ENCODE assay signal across 13 mouse cellular contexts in genomic region chr7:68858471-68859210, GRCm38 (mm10).
DNase-seq lines count a peak whose midpoint lies in the region; ATAC-seq and TF ChIP-seq lines count a peak whose summit lies in the region.
"Had no signal": no experiment of that assay in that cellular context is flagged by ENCODE, and none has a peak within 500 bp of the region (broad histone marks: within the 10 kb centered on the region; RNA-seq: fewer than 3 reads in every experiment).

No protein-coding gene starts in this region.

- 0 out of 2 replicates have a peak, but pooled peaks cover 6% of the 10 kb centered on the region for H3K4me1 ChIP-seq in forebrain, embryonic 15.5 days
- no peaks in the 10 kb centered on the region for H3K4me1 ChIP-seq in forebrain, embryonic 10.5 days
- H3K4me1 ChIP-seq in hindbrain, postnatal 0 days (ENCODE audit: insufficient read depth, low read length) = no peaks in the 10 kb centered on the region
- H3K4me1 ChIP-seq: heart, embryonic 10.5 days had no signal

- TF ChIP-seq CTCF in hindbrain, postnatal 0 days (IDR thresholded peaks at IDR 0.05; ENCODE audit: low read depth) = no peak

- DNase-seq in forebrain, embryonic 10.5 days (ENCODE audit: extremely low spot score, low spot score) = no peak
- peak; percentile 20 for DNase-seq in retina, postnatal 1 day
- no peak for DNase-seq in retina, embryonic 14.5 days (ENCODE audit: low spot score)
- peak; percentile 39 for DNase-seq in hindbrain, postnatal 0 days (ENCODE audit: low spot score)
- DNase-seq in telencephalon, adult 2 months (ENCODE audit: low read depth, low spot score) = peak; percentile 50
- DNase-seq in urinary bladder, postnatal 25 days (ENCODE audit: low spot score) = no peak
- DNase-seq in lung, postnatal 25 days (ENCODE audit: low spot score) = no peak
- DNase-seq: adrenal gland, adult 8-10 months; cerebellum, adult 8-10 months; thymus, postnatal 25 days had no signal

- 41% methylated on average over 2 of the region's 2 CpGs for WGBS in forebrain, embryonic 15.5 days
- WGBS in forebrain, embryonic 10.5 days = 77% methylated on average over 2 of the region's 2 CpGs
- 39% methylated on average over 2 of the region's 2 CpGs for WGBS in hindbrain, postnatal 0 days

- H3K27ac ChIP-seq in forebrain, embryonic 15.5 days (replicated peaks) = peak overlapping the region; percentile 49
- H3K27ac ChIP-seq in forebrain, embryonic 10.5 days = no peak overlapping the region
- no peak overlapping the region for H3K27ac ChIP-seq in hindbrain, postnatal 0 days
- H3K27ac ChIP-seq: heart, embryonic 10.5 days had no signal

- no peaks in the 10 kb centered on the region for H3K27me3 ChIP-seq in forebrain, embryonic 15.5 days
- H3K27me3 ChIP-seq in forebrain, embryonic 10.5 days (ENCODE audit: poor library complexity, severe bottlenecking) = no peaks in the 10 kb centered on the region
- no peaks in the 10 kb centered on the region for H3K27me3 ChIP-seq in hindbrain, postnatal 0 days (ENCODE audit: insufficient read depth, low read length)

- no peaks in the 10 kb centered on the region for H3K36me3 ChIP-seq in forebrain, embryonic 15.5 days
- H3K36me3 ChIP-seq in forebrain, embryonic 10.5 days (replicated peaks) = no peaks in the 10 kb centered on the region
- H3K36me3 ChIP-seq in hindbrain, postnatal 0 days (ENCODE audit: insufficient read depth, low read length) = no peaks in the 10 kb centered on the region
- H3K36me3 ChIP-seq: heart, embryonic 10.5 days had no signal

- ATAC-seq in forebrain, embryonic 15.5 days (replicated peaks) = peak; percentile 97
- 0 out of 2 replicates have a peak, but pooled peaks have one; percentile 40 for ATAC-seq in hindbrain, postnatal 0 days

- no peaks in the 10 kb centered on the region for H3K9me3 ChIP-seq in forebrain, embryonic 15.5 days
- no peaks in the 10 kb centered on the region for H3K9me3 ChIP-seq in forebrain, embryonic 10.5 days
- H3K9me3 ChIP-seq in hindbrain, postnatal 0 days (ENCODE audit: low read length) = no peaks in the 10 kb centered on the region
- H3K9me3 ChIP-seq: heart, embryonic 10.5 days had no signal

- no peak overlapping the region for H3K9ac ChIP-seq in forebrain, embryonic 15.5 days (replicated peaks)
- H3K9ac ChIP-seq in hindbrain, postnatal 0 days (replicated peaks; ENCODE audit: low read length) = no peak overlapping the region

- H3K4me3 ChIP-seq in forebrain, embryonic 15.5 days = no peak overlapping the region
- no peak overlapping the region for H3K4me3 ChIP-seq in forebrain, embryonic 10.5 days
- H3K4me3 ChIP-seq in hindbrain, postnatal 0 days (ENCODE audit: low read length) = no peak overlapping the region
- H3K4me3 ChIP-seq: heart, embryonic 10.5 days had no signal

- no peak overlapping the region for H3K4me2 ChIP-seq in forebrain, embryonic 15.5 days (replicated peaks)
- H3K4me2 ChIP-seq in hindbrain, postnatal 0 days (ENCODE audit: low read depth, low read length) = no peak overlapping the region
- H3K4me2 ChIP-seq: liver, embryonic 11.5 days had no signal

Comparison
In these comparisons a context has a peak if more than half of its experiments do, and no peak if none do; other contexts are left out.
1. DNase-seq: peak in retina, postnatal 1 day (single experiment), hindbrain, postnatal 0 days (single experiment) and telencephalon, adult 2 months (single experiment); none in forebrain, embryonic 10.5 days (single experiment), retina, embryonic 14.5 days (single experiment), urinary bladder, postnatal 25 days (single experiment) and lung, postnatal 25 days (single experiment).